Mouse (Mus musculus): ENCODE data around the gene Jakmip3. TPM values are rescaled to one million over a fixed set of nuclear protein-coding genes. Genes with fewer than 3 reads are reported as not detected.

Jakmip3 gene
- total RNA-seq, 1 experiment = 0.09 TPM

DNA sequence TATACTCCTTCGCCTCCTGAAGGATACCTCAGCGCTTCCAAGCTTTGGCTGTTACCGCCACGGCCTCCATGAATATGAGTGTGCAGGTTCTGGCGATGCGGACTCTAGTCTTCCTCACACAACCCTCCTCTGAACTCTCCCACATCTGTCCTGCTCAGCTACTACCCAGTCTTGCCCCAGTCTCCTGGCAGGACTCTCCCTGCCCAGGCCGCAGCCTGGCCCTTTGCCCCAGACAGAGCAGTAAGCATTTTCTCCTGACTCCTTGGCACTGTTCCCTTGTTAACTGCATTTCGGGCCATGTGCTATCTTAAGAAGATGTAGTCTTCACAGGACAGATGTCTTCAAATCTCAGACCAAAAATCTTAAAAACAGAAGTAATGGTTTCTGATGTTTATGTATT lies 18.9 kb upstream of the Jakmip3 start:
- in situ Hi-C loops (cut with MboI; ENCODE audit: low sequenced_read_pairs in 2 of 2, unreplicated experiment in 2 of 2) = loop anchor here in 1 of 2 experiments (5.0 kb wide), 1 partner anchor 79 kb away; no protein-coding TSS in a partner anchor
- Histone ChIP-seq H3K36me3 (ENCODE audit: control insufficient read depth, insufficient read depth, low read length, poor library complexity, severe bottlenecking) (no peaks in the 10 kb centered on the region), H3K4me1 (ENCODE audit: control insufficient read depth in 2 of 2, insufficient read depth in 2 of 2, low read length in 2 of 2, poor library complexity in 1 of 2) (peaks cover 2 to 3% of the 10 kb centered on the region in 2 experiments; a peak in 3 of 4 replicates), H3K9me3 (ENCODE audit: control insufficient read depth, insufficient read depth, low read depth, low read length) (no peaks in the 10 kb centered on the region), H3K27ac (ENCODE audit: insufficient read depth, low read depth, low read length, poor library complexity, severe bottlenecking) (no peak overlapping the region), H3K9ac (ENCODE audit: insufficient read depth, low read depth, low read length, poor library complexity, severe bottlenecking) (no peak overlapping the region), H3K4me3 (ENCODE audit: insufficient read depth in 1 of 2, low read depth in 1 of 2, low read length in 2 of 2, poor library complexity in 1 of 2, severe bottlenecking in 1 of 2) (no peak overlapping the region)
- DNase-seq (ENCODE audit: low read depth, low spot score) = no peak
- TF ChIP-seq HCFC1 (IDR thresholded peaks at IDR 0.05; ENCODE audit: borderline replicate concordance, insufficient read depth, low read length) (no peak), MAFK (IDR thresholded peaks at IDR 0.05; ENCODE audit: insufficient read depth, low read depth, low read length) (no peak), ZNF384 (IDR thresholded peaks at IDR 0.05; ENCODE audit: low read depth, low read length) (no peak), ZC3H11A (IDR thresholded peaks at IDR 0.05; ENCODE audit: borderline replicate concordance, low read depth, low read length) (no peak), CHD2 (IDR thresholded peaks at IDR 0.05; ENCODE audit: low read depth, low read length) (no peak)

DNA sequence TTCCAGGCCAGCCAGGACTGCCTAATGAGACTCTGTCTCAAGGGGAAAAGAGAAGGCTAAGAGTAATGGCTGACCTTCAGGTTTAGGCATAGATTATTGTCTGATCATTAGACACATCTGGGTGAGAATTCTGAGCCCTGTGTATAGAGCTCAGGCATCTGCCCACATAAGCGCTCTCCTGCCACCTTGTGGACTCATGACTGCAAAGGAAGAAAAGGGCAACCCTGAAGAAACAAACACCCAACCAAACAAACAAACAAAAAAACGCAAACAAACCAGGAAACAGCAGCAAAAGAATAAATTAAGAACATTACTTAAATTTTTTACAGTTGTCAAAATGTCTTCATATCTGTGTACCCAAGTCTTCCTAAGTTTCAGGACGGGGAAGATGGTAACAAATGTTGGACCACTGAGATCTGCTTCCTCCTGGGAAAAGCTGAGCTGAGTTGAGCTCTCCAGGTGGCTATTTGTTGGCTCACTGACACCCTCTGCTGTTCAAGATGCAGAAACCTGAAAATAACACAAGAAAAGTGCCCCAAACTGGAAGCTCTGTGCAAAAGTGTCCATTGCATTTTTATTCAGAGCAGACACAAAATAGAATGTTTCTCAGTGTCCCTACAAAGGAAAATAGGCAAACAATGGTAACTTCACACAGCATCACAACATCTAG lies 16.6 kb upstream of the Jakmip3 start:
- Histone ChIP-seq H3K9me3 (ENCODE audit: control insufficient read depth, insufficient read depth, low read depth, low read length) (no peaks in the 10 kb centered on the region), H3K4me3 (ENCODE audit: insufficient read depth in 1 of 2, low read depth in 1 of 2, low read length in 2 of 2, poor library complexity in 1 of 2, severe bottlenecking in 1 of 2) (no peak overlapping the region), H3K27ac (ENCODE audit: insufficient read depth, low read depth, low read length, poor library complexity, severe bottlenecking) (no peak overlapping the region), H3K36me3 (ENCODE audit: control insufficient read depth, insufficient read depth, low read length, poor library complexity, severe bottlenecking) (no peaks in the 10 kb centered on the region), H3K4me1 (ENCODE audit: control insufficient read depth in 2 of 2, insufficient read depth in 2 of 2, low read length in 2 of 2, poor library complexity in 1 of 2) (peaks cover 2 to 3% of the 10 kb centered on the region in 2 experiments; a peak in 3 of 4 replicates), H3K9ac (ENCODE audit: insufficient read depth, low read depth, low read length, poor library complexity, severe bottlenecking) (no peak overlapping the region)
- no peak for TF ChIP-seq HCFC1 (IDR thresholded peaks at IDR 0.05; ENCODE audit: borderline replicate concordance, insufficient read depth, low read length)
- TF ChIP-seq ZC3H11A (IDR thresholded peaks at IDR 0.05; ENCODE audit: borderline replicate concordance, low read depth, low read length) = peak; percentile 46; the same call in 1 of the 2 replicates
- in situ Hi-C loops (cut with MboI; ENCODE audit: low sequenced_read_pairs in 2 of 2, unreplicated experiment in 2 of 2) = loop anchor here in 1 of 2 experiments (5.0 kb wide), 1 partner anchor 82 kb away; no protein-coding TSS in a partner anchor
- peak; percentile 66 for DNase-seq (ENCODE audit: low read depth, low spot score)

GRCm38 (mm10) chr7:138928456-138928855 lies 12.1 kb upstream of the Jakmip3 start:
- no peaks in the 10 kb centered on the region for H3K36me3 ChIP-seq (ENCODE audit: control insufficient read depth, insufficient read depth, low read length, poor library complexity, severe bottlenecking)
- no peak overlapping the region for H3K4me3 ChIP-seq (ENCODE audit: insufficient read depth in 1 of 2, low read depth in 1 of 2, low read length in 2 of 2, poor library complexity in 1 of 2, severe bottlenecking in 1 of 2)
- no peak for DNase-seq (ENCODE audit: low read depth, low spot score)
- no peak overlapping the region for H3K9ac ChIP-seq (ENCODE audit: insufficient read depth, low read depth, low read length, poor library complexity, severe bottlenecking)
- in situ Hi-C loops (cut with MboI; ENCODE audit: low sequenced_read_pairs in 2 of 2, unreplicated experiment in 2 of 2) = no loop called here
- H3K27ac ChIP-seq (ENCODE audit: insufficient read depth, low read depth, low read length, poor library complexity, severe bottlenecking) = no peak overlapping the region
- H3K9me3 ChIP-seq (ENCODE audit: control insufficient read depth, insufficient read depth, low read depth, low read length) = no peaks in the 10 kb centered on the region
- no peak for TF ChIP-seq HCFC1 (IDR thresholded peaks at IDR 0.05; ENCODE audit: borderline replicate concordance, insufficient read depth, low read length)
- TF ChIP-seq MAFK (IDR thresholded peaks at IDR 0.05; ENCODE audit: insufficient read depth, low read depth, low read length) = no peak
- TF ChIP-seq ZNF384 (IDR thresholded peaks at IDR 0.05; ENCODE audit: low read depth, low read length) = no peak
- no peak for TF ChIP-seq CHD2 (IDR thresholded peaks at IDR 0.05; ENCODE audit: low read depth, low read length)
- no peak for TF ChIP-seq ZC3H11A (IDR thresholded peaks at IDR 0.05; ENCODE audit: borderline replicate concordance, low read depth, low read length)
- peaks cover 1 to 2% of the 10 kb centered on the region in 2 experiments; a peak in 2 of 4 replicates for H3K4me1 ChIP-seq (ENCODE audit: control insufficient read depth in 2 of 2, insufficient read depth in 2 of 2, low read length in 2 of 2, poor library complexity in 1 of 2)

GRCm38 (mm10) chr7:138934523-138934922 lies 6.0 kb upstream of the Jakmip3 start:
- DNase-seq (ENCODE audit: low read depth, low spot score) = no peak
- Histone ChIP-seq H3K27ac (ENCODE audit: insufficient read depth, low read depth, low read length, poor library complexity, severe bottlenecking) (no peak overlapping the region), H3K4me3 (ENCODE audit: insufficient read depth in 1 of 2, low read depth in 1 of 2, low read length in 2 of 2, poor library complexity in 1 of 2, severe bottlenecking in 1 of 2) (no peak overlapping the region), H3K9me3 (ENCODE audit: control insufficient read depth, insufficient read depth, low read depth, low read length) (no peaks in the 10 kb centered on the region), H3K4me1 (ENCODE audit: control insufficient read depth in 2 of 2, insufficient read depth in 2 of 2, low read length in 2 of 2, poor library complexity in 1 of 2) (peaks cover 0 to 2% of the 10 kb centered on the region in 2 experiments; a peak in 1 of 4 replicates), H3K36me3 (ENCODE audit: control insufficient read depth, insufficient read depth, low read length, poor library complexity, severe bottlenecking) (no peaks in the 10 kb centered on the region), H3K9ac (ENCODE audit: insufficient read depth, low read depth, low read length, poor library complexity, severe bottlenecking) (no peak overlapping the region)
- in situ Hi-C loops (cut with MboI; ENCODE audit: low sequenced_read_pairs in 2 of 2, unreplicated experiment in 2 of 2) = no loop called here
- TF ChIP-seq ZC3H11A (IDR thresholded peaks at IDR 0.05; ENCODE audit: borderline replicate concordance, low read depth, low read length) (0 out of 2 replicates have a peak, but pooled peaks have one; percentile 14), CHD2 (IDR thresholded peaks at IDR 0.05; ENCODE audit: low read depth, low read length) (no peak), ZNF384 (IDR thresholded peaks at IDR 0.05; ENCODE audit: low read depth, low read length) (no peak)
